Mouse (Mus musculus) neutrophil, adult 5-6 weeks (primary cell): ENCODE measurements around the gene H2al1f. TPM values are rescaled to one million over a fixed set of nuclear protein-coding genes. Genes with fewer than 3 reads are reported as not detected.

ENCODE experiments used
- ATAC-seq: fragments of 151-379, 151-347 bp; 2 replicates; pipeline ENCODE4 v1.8.0; 2017; ENCODE audit warnings: mild to moderate bottlenecking, moderate TSS enrichment; ENCODE audit not compliant: insufficient number of reproducible peaks, poor library complexity, low FRiP score, severe bottlenecking; ENCODE audit errors: extremely low read depth
- total RNA-seq: library from RNA; stranded (forward); fragments of 200-1000 nt; gene quantifications from 2 replicates; pipeline ENCODE4 v1.2.3, GENCODE M21; 2017

Gene H2al1f
- total RNA-seq, 1 experiment from 2014 or later = not detected

DNA sequence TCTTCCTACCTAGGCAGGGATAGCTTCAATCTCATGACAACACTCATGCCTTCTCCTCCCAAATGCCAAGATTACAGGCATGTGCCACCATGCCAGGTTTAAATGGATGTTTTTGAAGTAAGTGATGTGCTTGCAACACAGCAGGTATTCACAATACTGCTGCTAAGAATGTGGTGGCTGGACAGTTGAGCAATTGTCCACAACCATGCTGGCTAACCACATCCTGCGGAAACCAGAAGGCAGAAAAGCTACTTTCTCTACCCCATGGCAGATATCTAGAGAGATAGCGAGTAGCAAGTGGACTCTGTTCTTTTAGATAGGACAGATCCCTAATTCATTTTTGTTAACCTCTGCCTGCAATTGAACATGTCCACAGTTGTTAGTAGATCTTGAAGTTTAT lies 46.3 kb downstream of the H2al1f start:
- 0 out of 2 replicates have a peak, but pooled peaks have one; percentile 33 for ATAC-seq

DNA sequence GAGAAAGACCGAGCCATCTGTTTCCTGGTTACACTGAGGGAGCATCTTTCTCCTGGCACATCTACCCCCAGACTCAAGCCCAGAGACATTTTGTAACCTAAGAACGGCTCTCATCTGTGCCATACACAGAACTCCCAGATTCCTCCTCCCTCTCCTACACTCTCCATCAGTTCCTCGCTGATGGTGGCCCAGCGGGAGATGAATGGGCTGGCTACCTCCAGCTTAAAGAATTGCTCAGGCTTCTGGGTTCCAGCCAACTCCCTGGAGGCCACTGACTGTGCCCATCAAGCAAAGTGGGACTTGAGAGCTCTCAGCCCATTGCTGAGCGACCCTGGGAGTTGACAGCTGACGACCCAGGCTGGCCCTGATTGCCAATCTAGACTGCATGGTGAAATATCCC lies 48.9 kb downstream of the H2al1f start:
- no peak for ATAC-seq

Other genes with a start within 250 kb of the H2al1f start
- gene H2al1a, start 15.9 kb upstream of the H2al1f start, total RNA-seq = not detected in 2 replicates
- gene H2al1b, start 12.7 kb upstream of the H2al1f start, total RNA-seq = not detected in 2 replicates
- gene H2al1c, start 9.5 kb upstream of the H2al1f start, total RNA-seq = not detected in 2 replicates
- not detected in 2 replicates for gene H2al1d, start 6.3 kb upstream of the H2al1f start, total RNA-seq
- not detected in 2 replicates for gene H2al1e, start 3.2 kb upstream of the H2al1f start, total RNA-seq
- not detected in 2 replicates for gene H2al1g, start 3.1 kb downstream of the H2al1f start, total RNA-seq
- gene H2al1h, start 6.3 kb downstream of the H2al1f start, total RNA-seq = not detected in 2 replicates
- not detected in 2 replicates for gene H2al1i, start 9.5 kb downstream of the H2al1f start, total RNA-seq
- not detected in 2 replicates for gene H2al1j, start 12.7 kb downstream of the H2al1f start, total RNA-seq